Mouse (Mus musculus) intestine, embryonic 16.5 days (tissue): ENCODE measurements at regions not wholly inside any gene's neighbourhood (a gene's known extent, or its start where the extent isn't known, plus 50 kb on each side); places are given as distances from the start of the nearest gene placed in this dataset.

Source experiments
- ATAC-seq: fragments of 200-750 bp; cut with Nextera tagmentation; 2 replicates; pipeline ENCODE4 v1.8.0; 2017; ENCODE audit warnings: moderate TSS enrichment, moderate library complexity
- H3K27ac ChIP-seq: fragments of 300-500 bp; sonication (generic); 2 replicates; pipeline ENCODE4 v1.5.1; 2014; ENCODE audit warnings: mild to moderate bottlenecking, low read length
- H3K27me3 ChIP-seq: fragments of 300-500 bp; sonication (generic); replicated peaks from 2 replicates; pipeline ENCODE4 v1.6.1; 2014; ENCODE audit warnings: low read length, control low read depth, mixed read lengths; ENCODE audit not compliant: control insufficient read depth, insufficient read depth
- H3K36me3 ChIP-seq: fragments of 300-500 bp; sonication (generic); 2 replicates; pipeline ENCODE4 v1.6.1; 2014; ENCODE audit warnings: low read length, control low read depth; ENCODE audit not compliant: control insufficient read depth, insufficient read depth
- H3K4me1 ChIP-seq: fragments of 300-500 bp; sonication (generic); 2 replicates; pipeline ENCODE4 v1.6.1; 2014; ENCODE audit warnings: low read length, control low read depth, mixed read lengths; ENCODE audit not compliant: control insufficient read depth, insufficient read depth
- H3K4me2 ChIP-seq: fragments of 300-500 bp; sonication (generic); 2 replicates; pipeline ENCODE4 v1.6.1; 2014; ENCODE audit warnings: low read depth, low read length, control low read depth
- H3K4me3 ChIP-seq: fragments of 300-500 bp; sonication (generic); 2 replicates; pipeline ENCODE4 v1.5.1; 2014; ENCODE audit warnings: mild to moderate bottlenecking, low read length
- H3K9ac ChIP-seq: fragments of 300-500 bp; sonication (generic); 2 replicates; pipeline ENCODE4 v1.6.1; 2014; ENCODE audit warnings: low read depth, low read length
- H3K9me3 ChIP-seq: fragments of 300-500 bp; sonication (generic); 2 replicates; pipeline ENCODE4 v1.6.1; 2016; ENCODE audit warnings: low read length, control low read depth; ENCODE audit not compliant: control insufficient read depth
- WGBS: fragments of 180-500 bp; shearing (Covaris S2); extraction: QIAGEN DNeasy Blood & Tissue Kit; methylation state at CpG from one replicate; pipeline ENCODE4 v1.1.7; 2014; 5-methylcytosine and 5-hydroxymethylcytosine counted together

GRCm38 (mm10) chr2:128420406-128420805 lies 170.6 kb upstream of the Spdye4c start:
- no peaks in the 10 kb centered on the region for H3K36me3 ChIP-seq
- H3K4me1 ChIP-seq = peaks cover 3% of the 10 kb centered on the region; the same call in 1 of the 2 replicates
- no peak overlapping the region for H3K4me2 ChIP-seq
- H3K9ac ChIP-seq = peak overlapping the region; percentile 38; the same call in 1 of the 2 replicates
- no peaks in the 10 kb centered on the region for H3K9me3 ChIP-seq
- no peak overlapping the region for H3K4me3 ChIP-seq
- 52% methylated on average over 10 of the region's 10 CpGs for WGBS
- no peak for ATAC-seq
- H3K27ac ChIP-seq = no peak overlapping the region
- H3K27me3 ChIP-seq = no peaks in the 10 kb centered on the region

- ATAC-seq = no peak
- no peak overlapping the region for H3K4me3 ChIP-seq
- no peaks in the 10 kb centered on the region for H3K9me3 ChIP-seq
- peaks cover 6% of the 10 kb centered on the region for H3K4me1 ChIP-seq
- H3K9ac ChIP-seq = no peak overlapping the region
- no peak overlapping the region for H3K27ac ChIP-seq
- H3K4me2 ChIP-seq = no peak overlapping the region
- H3K27me3 ChIP-seq = no peaks in the 10 kb centered on the region
- no peaks in the 10 kb centered on the region for H3K36me3 ChIP-seq
- 42% methylated on average over 6 of the region's 6 CpGs for WGBS
Observed at GRCm38 (mm10) chr2:128422677-128423076, 168.3 kb upstream of the Spdye4c start.

GRCm38 (mm10) chr2:128424236-128424635 lies 166.8 kb upstream of the Spdye4c start:
- WGBS = 51% methylated on average over 7 of the region's 7 CpGs
- Histone ChIP-seq H3K9me3 (no peaks in the 10 kb centered on the region), H3K9ac (no peak overlapping the region), H3K4me1 (peaks cover 21% of the 10 kb centered on the region), H3K4me3 (no peak overlapping the region), H3K36me3 (no peaks in the 10 kb centered on the region), H3K27ac (no peak overlapping the region), H3K27me3 (no peaks in the 10 kb centered on the region), H3K4me2 (no peak overlapping the region)
- ATAC-seq = no peak

- Histone ChIP-seq H3K4me3 (no peak overlapping the region), H3K36me3 (no peaks in the 10 kb centered on the region), H3K4me1 (peaks cover 20% of the 10 kb centered on the region), H3K27me3 (no peaks in the 10 kb centered on the region), H3K27ac (no peak overlapping the region), H3K9ac (no peak overlapping the region), H3K4me2 (0 out of 2 replicates have a peak overlapping the region, but pooled peaks have one; percentile 26), H3K9me3 (no peaks in the 10 kb centered on the region)
- peak; percentile 49 for ATAC-seq
- WGBS = 69% methylated on average over 6 of the region's 6 CpGs
Observed at GRCm38 (mm10) chr2:128427181-128427880, 163.7 kb upstream of the Spdye4c start.

- Histone ChIP-seq H3K4me3 (peak overlapping the region; percentile 29), H3K36me3 (no peaks in the 10 kb centered on the region), H3K27ac (no peak overlapping the region), H3K4me1 (peaks cover 20% of the 10 kb centered on the region), H3K9ac (peak overlapping the region; percentile 36; the same call in 1 of the 2 replicates), H3K4me2 (peak overlapping the region; percentile 37), H3K9me3 (no peaks in the 10 kb centered on the region), H3K27me3 (no peaks in the 10 kb centered on the region)
- peak; percentile 53; the same call in 1 of the 2 replicates for ATAC-seq
- WGBS = 7% methylated on average over 7 of the region's 7 CpGs
Observed at GRCm38 (mm10) chr2:128428154-128428553, 162.9 kb upstream of the Spdye4c start.

- Histone ChIP-seq H3K4me3 (peak overlapping the region; percentile 29), H3K36me3 (no peaks in the 10 kb centered on the region), H3K9me3 (no peaks in the 10 kb centered on the region), H3K9ac (peak overlapping the region; percentile 36; the same call in 1 of the 2 replicates), H3K27me3 (no peaks in the 10 kb centered on the region), H3K4me2 (peak overlapping the region; percentile 37), H3K27ac (peak overlapping the region; percentile 39), H3K4me1 (peaks cover 20% of the 10 kb centered on the region)
- 46% methylated on average over 18 of the region's 18 CpGs for WGBS
- ATAC-seq = no peak; the same call in 1 of the 2 replicates
Observed at GRCm38 (mm10) chr2:128428651-128429633, 162.1 kb upstream of the Spdye4c start.

- Histone ChIP-seq H3K9me3 (no peaks in the 10 kb centered on the region), H3K4me2 (no peak overlapping the region), H3K4me1 (peaks cover 20% of the 10 kb centered on the region), H3K36me3 (no peaks in the 10 kb centered on the region), H3K27me3 (no peaks in the 10 kb centered on the region), H3K27ac (no peak overlapping the region), H3K9ac (no peak overlapping the region), H3K4me3 (no peak overlapping the region)
- ATAC-seq = no peak
- WGBS = 55% methylated on average over 7 of the region's 7 CpGs
Observed at GRCm38 (mm10) chr2:128429786-128430185, 161.2 kb upstream of the Spdye4c start.

- H3K4me3 ChIP-seq = no peak overlapping the region
Observed at GRCm38 (mm10) chr2:128430776-128431291, 160.2 kb upstream of the Spdye4c start.

GRCm38 (mm10) chr2:128431751-128432150 lies 159.3 kb upstream of the Spdye4c start:
- H3K27me3 ChIP-seq = no peaks in the 10 kb centered on the region
- H3K4me1 ChIP-seq = peaks cover 20% of the 10 kb centered on the region
- H3K9me3 ChIP-seq = no peaks in the 10 kb centered on the region
- H3K9ac ChIP-seq = no peak overlapping the region
- H3K4me2 ChIP-seq = no peak overlapping the region
- H3K27ac ChIP-seq = no peak overlapping the region
- no peaks in the 10 kb centered on the region for H3K36me3 ChIP-seq
- H3K4me3 ChIP-seq = no peak overlapping the region
- ATAC-seq = no peak
- 72% methylated on average over 4 of the region's 4 CpGs for WGBS

More at GRCm38 (mm10) chr2:128430776-128431291, 160.2 kb upstream of the Spdye4c start:
- H3K27ac ChIP-seq = no peak overlapping the region
- H3K27me3 ChIP-seq = no peaks in the 10 kb centered on the region
- H3K4me1 ChIP-seq = peaks cover 20% of the 10 kb centered on the region
- H3K9ac ChIP-seq = no peak overlapping the region
- no peaks in the 10 kb centered on the region for H3K36me3 ChIP-seq
- 72% methylated on average over 9 of the region's 9 CpGs for WGBS
- ATAC-seq = no peak
- H3K9me3 ChIP-seq = no peaks in the 10 kb centered on the region
- H3K4me2 ChIP-seq = no peak overlapping the region
